Mouse (Mus musculus): ENCODE data around the gene Cbx1.
"Not testable (repeated sequence)": the region's sequence is repeated elsewhere in the genome, so short reads cannot be mapped to it uniquely, and the experiment has no call there.

Gene Cbx1

DNA sequence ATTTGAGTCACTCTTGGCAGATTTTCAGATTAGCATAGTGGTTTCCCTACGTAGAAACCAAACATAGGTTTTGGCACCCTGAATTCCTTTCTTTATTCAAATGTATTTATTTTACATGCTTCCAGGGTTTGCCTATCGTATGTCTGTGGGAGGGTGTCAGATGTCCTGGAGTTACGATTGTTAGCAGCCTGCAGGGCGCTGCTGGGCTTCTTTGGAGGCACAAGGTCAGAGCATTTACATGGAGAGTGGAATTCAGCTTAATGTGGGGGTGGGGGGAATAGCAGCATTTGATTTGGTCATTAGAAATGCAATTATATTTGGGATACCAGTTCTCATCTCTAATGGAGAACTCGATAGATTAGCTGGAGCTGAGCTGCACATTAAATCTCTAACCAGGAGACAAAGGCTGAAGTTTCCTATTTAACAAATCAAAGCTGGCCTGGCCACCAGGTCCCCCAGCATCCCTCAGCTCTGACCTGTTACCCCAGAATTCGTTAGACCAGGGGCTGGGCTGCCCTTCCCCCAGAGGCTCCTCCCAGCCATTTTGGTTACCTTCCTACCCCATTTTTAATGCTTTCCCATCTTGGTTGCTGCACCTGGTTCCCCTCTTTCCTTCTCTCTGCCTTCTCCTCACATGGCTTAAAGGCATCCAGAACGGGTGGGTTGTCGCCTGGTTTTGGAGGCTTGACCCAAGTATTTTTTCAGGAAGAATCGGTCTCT lies 2.0 kb upstream of the Cbx1 start:
- Histone ChIP-seq H3K36me3 (ENCODE audit: control insufficient read depth, insufficient read depth, low read length, poor library complexity, severe bottlenecking) (no peaks in the 10 kb centered on the region), H3K27me3 (ENCODE audit: control insufficient read depth, insufficient read depth, low read length, poor library complexity, severe bottlenecking) (no peaks in the 10 kb centered on the region)
- DNase-seq (ENCODE audit: low read depth, low spot score), result no peak

DNA sequence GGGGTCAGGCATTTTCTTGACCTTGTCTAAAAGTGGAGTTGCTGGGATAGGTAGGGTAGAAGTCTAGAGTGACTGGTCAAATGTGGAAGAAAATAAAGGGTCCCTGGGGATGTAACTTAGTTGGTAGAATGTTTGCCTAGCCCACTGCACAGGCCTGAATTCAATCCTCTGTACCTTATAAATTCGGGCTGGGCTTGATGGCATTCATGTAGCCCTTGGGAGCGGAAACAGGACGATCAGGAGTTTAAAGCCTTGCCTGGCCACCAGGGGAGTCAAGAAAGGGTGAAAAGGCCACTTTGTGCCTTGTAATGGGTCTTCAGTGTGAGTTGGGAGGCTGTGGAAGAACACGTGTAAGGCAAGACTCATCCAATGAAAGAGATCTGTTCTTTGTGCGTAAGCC lies 1.1 kb downstream of the Cbx1 start:
- Histone ChIP-seq H3K27me3 (ENCODE audit: control insufficient read depth, insufficient read depth, low read length, poor library complexity, severe bottlenecking) (no peaks in the 10 kb centered on the region), H3K36me3 (ENCODE audit: control insufficient read depth, insufficient read depth, low read length, poor library complexity, severe bottlenecking) (no peaks in the 10 kb centered on the region)
- no peak for DNase-seq (ENCODE audit: low read depth, low spot score)

DNA sequence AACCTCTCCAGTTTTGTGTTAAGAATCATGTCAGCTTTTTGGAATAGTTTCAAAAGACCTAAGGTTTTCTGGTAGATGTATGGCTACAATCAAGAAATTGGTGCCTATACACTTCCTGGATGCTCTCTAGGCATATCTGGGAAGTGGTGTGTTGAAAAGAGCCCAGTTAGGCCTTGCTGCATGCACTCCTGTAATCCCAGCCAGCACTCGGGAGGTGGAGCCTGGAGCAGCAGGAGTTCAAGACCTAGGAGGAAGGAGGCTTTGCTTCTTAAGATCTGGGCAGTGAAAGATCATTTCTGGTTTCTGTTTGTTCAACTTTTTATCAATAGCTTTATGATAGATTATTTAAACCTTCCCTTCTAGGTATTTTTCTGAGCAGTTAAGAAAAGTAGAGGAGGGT lies 1.8 kb downstream of the Cbx1 start:
- no peaks in the 10 kb centered on the region for H3K36me3 ChIP-seq (ENCODE audit: control insufficient read depth, insufficient read depth, low read length, poor library complexity, severe bottlenecking)
- no peak for DNase-seq (ENCODE audit: low read depth, low spot score)
- H3K27me3 ChIP-seq (ENCODE audit: control insufficient read depth, insufficient read depth, low read length, poor library complexity, severe bottlenecking), result no peaks in the 10 kb centered on the region

DNA sequence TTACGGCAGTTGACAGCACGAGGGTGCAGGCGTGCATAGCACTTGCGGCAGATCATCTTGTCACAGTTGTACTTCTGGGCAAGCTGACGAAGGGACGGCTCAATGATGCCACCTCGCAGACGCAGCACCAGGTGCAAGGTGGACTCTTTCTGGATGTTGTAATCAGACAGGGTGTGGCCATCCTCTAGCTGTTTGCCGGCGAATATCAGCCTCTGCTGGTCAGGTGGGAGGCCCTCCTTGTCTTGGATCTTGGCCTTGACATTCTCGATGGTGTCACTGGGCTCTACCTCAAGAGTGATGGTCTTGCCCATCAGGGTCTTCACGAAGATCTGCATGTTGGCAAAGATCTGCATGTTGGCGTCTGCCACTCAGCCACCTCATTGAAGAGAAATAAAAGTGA lies 6.6 kb downstream of the Cbx1 start:
- Histone ChIP-seq H3K27me3 (ENCODE audit: control insufficient read depth, insufficient read depth, low read length, poor library complexity, severe bottlenecking) (no peaks in the 10 kb centered on the region), H3K36me3 (ENCODE audit: control insufficient read depth, insufficient read depth, low read length, poor library complexity, severe bottlenecking) (no peaks in the 10 kb centered on the region)
- no peak for DNase-seq (ENCODE audit: low read depth, low spot score)

DNA sequence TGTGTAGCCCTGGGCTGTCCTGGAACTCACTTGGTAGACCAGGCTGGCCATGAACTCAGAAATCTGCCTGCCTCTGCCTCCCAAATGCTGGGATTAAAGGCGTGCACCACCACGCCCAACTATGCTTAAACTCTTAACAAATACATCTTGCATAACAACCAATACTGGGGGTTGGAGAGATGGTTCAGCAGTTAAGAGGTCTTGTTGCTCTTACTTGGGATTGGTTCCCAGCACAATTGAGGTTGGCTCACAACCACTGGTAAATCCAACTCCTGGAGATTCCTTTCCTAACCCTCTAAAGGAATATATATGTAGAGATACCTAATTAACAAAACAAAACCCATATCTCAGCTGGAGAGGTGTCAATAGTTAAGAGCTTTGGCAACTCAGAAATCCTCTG lies 7.2 kb downstream of the Cbx1 start:
- H3K27me3 ChIP-seq (ENCODE audit: control insufficient read depth, insufficient read depth, low read length, poor library complexity, severe bottlenecking), result no peaks in the 10 kb centered on the region
- no peak for DNase-seq (ENCODE audit: low read depth, low spot score)
- H3K36me3 ChIP-seq (ENCODE audit: control insufficient read depth, insufficient read depth, low read length, poor library complexity, severe bottlenecking), result no peaks in the 10 kb centered on the region

DNA sequence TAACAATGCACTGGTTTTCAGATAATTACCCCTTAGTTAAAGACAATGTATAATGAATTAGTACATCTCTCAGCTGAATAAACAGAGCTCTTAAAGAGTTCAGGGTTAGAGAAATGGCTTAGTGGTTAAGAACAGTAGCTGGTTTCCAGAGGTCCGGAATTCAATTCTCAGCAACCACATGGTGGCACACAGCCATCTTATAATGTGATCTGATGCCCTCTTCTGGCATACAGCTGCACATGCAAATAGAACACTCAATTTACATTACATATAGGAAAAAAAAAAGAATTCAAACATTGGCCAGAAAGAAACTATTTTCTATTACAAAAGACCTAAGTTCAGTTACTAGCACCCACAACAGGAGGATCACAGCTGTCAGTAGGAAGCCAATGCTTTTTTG lies 7.7 kb downstream of the Cbx1 start:
- Histone ChIP-seq H3K27me3 (ENCODE audit: control insufficient read depth, insufficient read depth, low read length, poor library complexity, severe bottlenecking) (no peaks in the 10 kb centered on the region), H3K36me3 (ENCODE audit: control insufficient read depth, insufficient read depth, low read length, poor library complexity, severe bottlenecking) (0 out of 2 replicates have a peak, but pooled peaks cover 2% of the 10 kb centered on the region)
- peak; percentile 66 for DNase-seq (ENCODE audit: low read depth, low spot score)

DNA sequence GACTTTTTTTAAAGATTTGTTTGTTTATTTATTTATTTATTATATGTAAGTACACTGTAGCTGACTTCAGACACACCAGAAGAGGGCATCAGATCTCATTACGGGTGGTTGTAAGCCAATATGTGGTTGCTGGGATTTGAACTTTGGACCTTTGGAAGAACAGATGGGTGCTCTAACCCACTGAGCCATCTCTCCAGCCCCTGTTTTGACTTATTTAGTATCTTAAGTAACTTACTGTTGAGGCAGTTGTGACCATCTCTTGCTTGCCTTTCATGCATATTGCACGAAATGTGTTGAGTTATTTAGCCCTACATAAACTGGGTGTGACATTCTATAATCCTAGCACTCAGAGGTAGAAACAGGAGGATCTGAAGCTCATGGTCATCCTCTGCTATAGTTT lies 10.6 kb downstream of the Cbx1 start:
- Histone ChIP-seq H3K36me3 (ENCODE audit: control insufficient read depth, insufficient read depth, low read length, poor library complexity, severe bottlenecking) (0 out of 2 replicates have a peak, but pooled peaks cover 7% of the 10 kb centered on the region), H3K27me3 (ENCODE audit: control insufficient read depth, insufficient read depth, low read length, poor library complexity, severe bottlenecking) (no peaks in the 10 kb centered on the region; the same call in 1 of the 2 replicates)
- no peak for DNase-seq (ENCODE audit: low read depth, low spot score)

DNA sequence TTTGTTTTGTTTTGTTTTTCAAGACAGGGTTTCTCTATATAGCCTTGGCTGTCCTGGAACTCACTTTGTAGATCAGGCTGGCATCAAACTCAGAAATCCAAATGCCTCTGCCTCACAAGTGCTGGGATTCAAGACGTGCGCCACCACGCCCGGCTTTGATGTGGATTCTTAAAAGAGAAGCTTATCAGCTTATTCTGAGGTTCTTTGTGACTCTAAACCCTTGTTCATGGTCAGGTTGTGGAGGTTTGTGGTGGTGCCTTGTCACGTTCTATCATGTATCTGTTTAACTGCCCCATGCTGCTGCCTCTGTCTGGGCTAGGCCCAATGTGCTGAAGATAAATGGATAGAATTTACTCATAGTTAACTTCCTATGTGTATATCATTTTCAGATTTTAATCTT lies 16.7 kb downstream of the Cbx1 start:
- peaks cover 10% of the 10 kb centered on the region; the same call in 1 of the 2 replicates for H3K36me3 ChIP-seq (ENCODE audit: control insufficient read depth, insufficient read depth, low read length, poor library complexity, severe bottlenecking)
- no peaks in the 10 kb centered on the region; the same call in 1 of the 2 replicates for H3K27me3 ChIP-seq (ENCODE audit: control insufficient read depth, insufficient read depth, low read length, poor library complexity, severe bottlenecking)
- DNase-seq (ENCODE audit: low read depth, low spot score), result no peak

DNA sequence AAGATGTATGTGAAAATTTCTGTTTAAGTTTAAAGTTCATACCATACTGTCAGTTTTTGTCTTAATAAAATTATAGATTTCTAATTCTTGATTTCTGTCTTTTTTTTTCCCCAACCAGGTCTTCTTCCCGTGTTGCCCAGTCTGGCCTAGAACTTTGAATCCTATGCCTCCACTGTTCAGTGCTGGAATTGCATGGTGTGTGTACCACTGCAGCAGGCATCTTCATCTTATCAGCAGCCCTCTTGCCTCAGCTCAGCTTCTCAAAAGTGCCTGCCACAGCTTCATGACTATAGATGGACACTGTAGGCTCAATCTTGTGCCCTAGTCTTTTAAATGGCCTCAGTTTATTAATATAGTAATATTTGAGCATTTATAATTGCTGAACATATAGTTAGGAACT lies 19.1 kb downstream of the Cbx1 start:
- peaks cover 5% of the 10 kb centered on the region; the same call in 1 of the 2 replicates for H3K36me3 ChIP-seq (ENCODE audit: control insufficient read depth, insufficient read depth, low read length, poor library complexity, severe bottlenecking)
- no peaks in the 10 kb centered on the region for H3K27me3 ChIP-seq (ENCODE audit: control insufficient read depth, insufficient read depth, low read length, poor library complexity, severe bottlenecking)
- DNase-seq (ENCODE audit: low read depth, low spot score), result peak; percentile 26

DNA sequence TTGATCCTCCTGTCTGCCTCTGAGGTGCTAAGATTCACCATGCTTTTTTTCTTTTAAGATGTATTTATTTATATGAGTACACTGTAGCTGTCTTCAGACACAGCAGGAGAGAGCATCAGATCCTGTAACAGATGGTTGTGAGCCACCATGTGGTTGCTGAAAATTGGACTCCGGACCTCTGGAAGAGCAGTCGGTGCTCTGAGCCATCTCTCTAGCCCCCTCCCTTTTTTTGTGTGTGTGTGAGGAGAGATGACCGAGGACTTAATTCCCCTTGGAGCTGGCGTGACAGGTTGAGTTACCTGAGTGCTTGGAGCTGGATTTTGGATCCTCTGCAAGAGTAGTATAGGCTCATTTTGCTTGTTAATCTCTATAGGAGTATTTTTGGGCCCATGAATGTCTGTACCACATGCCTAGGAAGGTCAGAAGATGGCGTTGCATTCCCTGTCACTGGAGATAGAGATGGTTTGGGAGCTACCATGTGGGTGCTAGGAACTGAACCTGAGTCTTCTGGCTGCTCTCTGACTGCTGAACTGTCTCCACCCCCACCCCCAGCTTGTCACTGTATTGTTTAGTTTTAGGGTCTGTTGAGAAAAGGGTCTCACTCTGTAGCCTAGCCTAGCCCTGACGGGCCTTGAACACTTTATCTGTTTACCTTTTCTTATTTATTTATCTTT lies 20.8 kb downstream of the Cbx1 start:
- Histone ChIP-seq H3K27me3 (ENCODE audit: control insufficient read depth, insufficient read depth, low read length, poor library complexity, severe bottlenecking) (no peaks in the 10 kb centered on the region), H3K36me3 (ENCODE audit: control insufficient read depth, insufficient read depth, low read length, poor library complexity, severe bottlenecking) (peaks cover under 1% of the 10 kb centered on the region; the same call in 1 of the 2 replicates)
- DNase-seq (ENCODE audit: low read depth, low spot score), result no peak

DNA sequence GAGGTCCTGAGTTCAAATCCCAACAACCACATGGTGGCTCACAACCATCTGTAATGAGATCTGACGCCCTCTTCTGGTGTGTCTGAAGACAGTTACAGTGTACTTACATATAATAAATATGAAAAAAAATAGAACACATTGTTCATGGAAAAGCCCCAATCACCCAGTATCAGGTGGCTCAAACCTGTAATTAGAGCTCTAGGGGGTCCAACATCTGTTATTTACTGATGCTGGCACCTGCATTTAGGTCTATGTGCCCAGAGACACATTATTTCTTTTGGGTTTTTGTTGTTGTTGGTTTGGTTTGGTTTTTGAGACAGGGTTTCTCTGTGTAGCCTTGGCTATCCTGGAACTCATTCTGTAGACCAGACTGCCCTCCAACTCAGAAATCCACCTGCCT lies 22.3 kb downstream of the Cbx1 start:
- not testable (repeated sequence) for DNase-seq (ENCODE audit: low read depth, low spot score); H3K36me3 ChIP-seq (ENCODE audit: control insufficient read depth, insufficient read depth, low read length, poor library complexity, severe bottlenecking); H3K27me3 ChIP-seq (ENCODE audit: control insufficient read depth, insufficient read depth, low read length, poor library complexity, severe bottlenecking)

DNA sequence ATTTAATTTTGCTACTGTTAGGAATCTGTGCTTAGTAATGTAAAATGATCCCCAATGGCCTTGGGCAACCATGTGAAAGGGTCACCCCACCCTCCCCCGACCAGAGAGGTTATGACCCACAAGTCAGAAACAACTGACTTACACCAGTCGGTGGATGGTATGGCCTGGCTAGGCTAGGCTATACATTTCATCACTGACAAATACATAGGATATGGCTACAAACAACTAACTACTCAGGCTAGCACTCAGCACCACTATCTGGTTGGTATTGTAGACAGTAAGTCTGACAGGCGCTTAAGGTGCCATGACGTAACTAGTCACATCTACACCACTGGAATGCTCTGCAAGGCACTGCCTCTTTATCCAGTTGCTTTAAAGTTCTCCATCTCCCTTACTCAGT lies 24.5 kb downstream of the Cbx1 start:
- Histone ChIP-seq H3K36me3 (ENCODE audit: control insufficient read depth, insufficient read depth, low read length, poor library complexity, severe bottlenecking) (peaks cover 2% of the 10 kb centered on the region), H3K27me3 (ENCODE audit: control insufficient read depth, insufficient read depth, low read length, poor library complexity, severe bottlenecking) (no peaks in the 10 kb centered on the region)
- DNase-seq (ENCODE audit: low read depth, low spot score), result no peak

DNA sequence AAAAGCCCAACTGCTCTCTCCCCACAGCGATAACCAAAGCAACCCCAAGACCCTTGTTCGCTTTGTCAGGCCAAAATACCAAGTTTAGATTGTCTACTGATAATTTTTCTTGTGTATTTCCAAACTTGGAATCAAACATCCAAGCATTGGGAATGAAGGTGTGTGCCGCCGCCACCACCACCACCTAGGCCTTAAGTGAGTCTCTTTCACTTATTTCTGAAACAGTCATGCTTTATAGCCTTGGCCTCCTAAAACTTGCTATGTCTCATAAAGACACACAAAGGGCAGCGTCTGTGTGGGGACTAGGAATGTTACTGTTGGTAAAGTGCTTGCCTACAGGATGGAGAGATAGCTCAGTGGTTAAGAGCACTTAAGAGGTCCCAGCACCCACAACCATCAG lies 25.0 kb downstream of the Cbx1 start:
- Histone ChIP-seq H3K27me3 (ENCODE audit: control insufficient read depth, insufficient read depth, low read length, poor library complexity, severe bottlenecking) (no peaks in the 10 kb centered on the region), H3K36me3 (ENCODE audit: control insufficient read depth, insufficient read depth, low read length, poor library complexity, severe bottlenecking) (peaks cover 5% of the 10 kb centered on the region)
- no peak for DNase-seq (ENCODE audit: low read depth, low spot score)

DNA sequence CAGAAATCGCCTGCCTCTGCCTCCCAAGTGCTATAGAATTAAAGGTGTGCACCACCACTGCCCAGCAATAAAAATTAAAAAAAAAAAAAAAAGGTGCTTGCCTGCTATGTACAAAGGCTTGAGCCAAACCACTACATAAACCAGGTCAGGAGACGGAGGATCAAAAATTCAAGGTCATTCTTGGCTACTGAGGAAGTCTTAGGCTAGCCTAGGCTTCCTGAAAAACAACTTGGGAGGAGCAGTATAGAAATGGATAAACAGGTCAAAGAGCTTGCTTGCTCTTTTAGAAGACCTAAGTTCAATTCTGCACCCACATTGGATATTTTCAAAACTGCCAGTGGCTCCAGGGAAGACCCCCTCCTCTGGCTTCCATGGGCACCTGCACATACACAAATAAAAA lies 25.5 kb downstream of the Cbx1 start:
- Histone ChIP-seq H3K36me3 (ENCODE audit: control insufficient read depth, insufficient read depth, low read length, poor library complexity, severe bottlenecking) (peaks cover 6% of the 10 kb centered on the region), H3K27me3 (ENCODE audit: control insufficient read depth, insufficient read depth, low read length, poor library complexity, severe bottlenecking) (no peaks in the 10 kb centered on the region)
- no peak for DNase-seq (ENCODE audit: low read depth, low spot score)

DNA sequence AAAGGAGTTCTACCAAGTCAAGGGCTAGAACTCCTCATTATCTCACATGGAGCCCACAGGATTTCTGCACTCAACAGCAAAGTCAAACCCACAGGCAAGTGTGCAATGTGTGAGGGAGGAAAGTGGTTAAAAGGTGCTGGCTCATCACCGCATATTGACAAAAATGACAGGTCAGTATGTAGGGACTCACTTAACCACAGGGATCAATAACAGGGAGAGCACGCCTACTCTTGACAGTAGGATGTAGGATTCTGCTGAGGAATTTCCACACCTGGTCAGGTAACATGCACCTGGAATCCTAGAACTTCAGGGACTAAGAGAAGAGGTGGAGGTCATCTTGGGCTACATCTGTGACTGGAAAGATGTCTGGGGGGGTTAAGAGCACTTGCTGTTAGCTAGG lies 27.0 kb downstream of the Cbx1 start:
- DNase-seq (ENCODE audit: low read depth, low spot score), result no peak
- H3K36me3 ChIP-seq (ENCODE audit: control insufficient read depth, insufficient read depth, low read length, poor library complexity, severe bottlenecking), result peaks cover 12% of the 10 kb centered on the region
- no peaks in the 10 kb centered on the region for H3K27me3 ChIP-seq (ENCODE audit: control insufficient read depth, insufficient read depth, low read length, poor library complexity, severe bottlenecking)

Measured in splenic B cell, adult 2 months (primary cell).